Mouse (Mus musculus) kidney, adult 18-20 months (tissue): ENCODE results near the gene Drd5.

ENCODE experiments used
- DNase-seq: peaks from one replicate; pipeline ENCODE4 v3.0.0; 2021

Gene Drd5

DNA sequence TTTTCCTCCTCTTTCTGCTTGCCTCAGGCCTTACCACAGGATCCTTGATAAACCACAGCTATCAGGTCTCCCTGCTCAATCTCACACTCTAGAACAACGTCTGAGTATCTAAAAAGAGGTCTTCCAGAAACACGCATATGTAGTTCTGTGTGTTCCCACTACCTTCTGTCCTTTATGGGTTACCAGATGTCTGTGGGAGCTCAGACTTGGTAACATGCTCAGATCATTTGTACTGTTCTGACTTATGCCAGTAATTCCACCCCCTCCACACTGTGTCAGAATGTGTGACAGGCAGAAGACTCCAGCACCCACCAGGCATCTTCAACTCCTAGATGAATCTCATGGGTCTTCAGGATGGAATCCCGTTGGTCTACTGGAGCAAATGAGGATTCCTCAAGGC is 37.8 kb downstream of the Drd5 start:
- DNase-seq, result no peak

DNA sequence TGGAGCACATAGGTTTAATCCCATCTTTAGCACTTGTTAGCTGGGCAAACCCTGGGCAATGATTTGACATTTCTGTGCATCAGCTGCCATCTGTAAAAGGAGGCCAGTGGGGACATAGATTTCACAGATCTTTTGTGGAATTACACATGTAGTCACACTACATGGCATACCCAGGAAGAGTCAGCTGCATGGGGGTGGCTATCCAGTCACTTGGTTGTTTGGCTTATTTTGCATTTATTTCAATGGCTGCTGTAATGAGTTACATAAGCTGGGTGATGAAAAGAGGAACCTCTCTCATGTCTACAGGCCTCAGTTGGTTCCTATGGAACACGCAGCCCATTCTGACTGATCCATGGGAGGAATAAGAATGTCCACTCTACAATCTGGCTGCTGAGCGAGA is 40.5 kb downstream of the Drd5 start:
- no peak for DNase-seq

DNA sequence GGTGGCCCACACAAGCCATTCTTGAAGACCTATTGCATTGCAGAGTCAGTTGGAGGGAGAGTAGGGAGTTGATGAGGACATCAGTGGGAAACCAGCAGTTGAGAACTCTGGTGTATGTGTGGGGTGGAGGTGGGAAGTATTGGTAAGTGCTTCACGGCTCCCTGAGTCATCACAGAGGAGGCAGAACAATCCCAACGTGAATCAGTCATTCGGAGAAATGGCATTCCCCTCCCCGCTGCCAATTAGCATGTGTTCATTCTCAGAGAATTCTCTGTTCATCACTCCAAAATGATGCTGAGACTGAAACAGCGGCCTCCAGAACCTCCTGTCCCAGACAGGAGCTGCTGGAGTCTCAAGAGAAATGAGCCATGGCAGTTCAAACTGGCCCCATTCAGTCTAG is 45.2 kb downstream of the Drd5 start:
- DNase-seq, result no peak

DNA sequence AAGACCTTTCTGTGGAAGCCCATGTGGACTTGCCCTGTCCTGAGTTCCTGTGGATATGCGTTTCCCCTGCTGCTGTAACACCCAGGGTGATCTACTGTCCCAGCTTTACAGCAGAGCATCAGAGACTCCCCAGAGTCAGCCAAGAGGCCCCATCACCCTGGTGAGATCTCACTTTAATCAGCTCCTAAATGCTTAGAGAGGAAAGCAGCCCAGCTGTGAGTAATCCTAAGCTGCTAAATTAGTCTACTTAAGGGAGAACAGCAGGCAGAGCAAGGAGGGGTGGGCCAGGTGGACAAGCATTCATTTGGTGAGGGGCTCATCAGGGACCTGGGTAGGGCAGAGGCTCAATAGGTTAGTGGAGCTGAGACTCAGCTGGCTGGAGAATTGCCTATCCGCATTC is 46.4 kb downstream of the Drd5 start:
- DNase-seq, result no peak

DNA sequence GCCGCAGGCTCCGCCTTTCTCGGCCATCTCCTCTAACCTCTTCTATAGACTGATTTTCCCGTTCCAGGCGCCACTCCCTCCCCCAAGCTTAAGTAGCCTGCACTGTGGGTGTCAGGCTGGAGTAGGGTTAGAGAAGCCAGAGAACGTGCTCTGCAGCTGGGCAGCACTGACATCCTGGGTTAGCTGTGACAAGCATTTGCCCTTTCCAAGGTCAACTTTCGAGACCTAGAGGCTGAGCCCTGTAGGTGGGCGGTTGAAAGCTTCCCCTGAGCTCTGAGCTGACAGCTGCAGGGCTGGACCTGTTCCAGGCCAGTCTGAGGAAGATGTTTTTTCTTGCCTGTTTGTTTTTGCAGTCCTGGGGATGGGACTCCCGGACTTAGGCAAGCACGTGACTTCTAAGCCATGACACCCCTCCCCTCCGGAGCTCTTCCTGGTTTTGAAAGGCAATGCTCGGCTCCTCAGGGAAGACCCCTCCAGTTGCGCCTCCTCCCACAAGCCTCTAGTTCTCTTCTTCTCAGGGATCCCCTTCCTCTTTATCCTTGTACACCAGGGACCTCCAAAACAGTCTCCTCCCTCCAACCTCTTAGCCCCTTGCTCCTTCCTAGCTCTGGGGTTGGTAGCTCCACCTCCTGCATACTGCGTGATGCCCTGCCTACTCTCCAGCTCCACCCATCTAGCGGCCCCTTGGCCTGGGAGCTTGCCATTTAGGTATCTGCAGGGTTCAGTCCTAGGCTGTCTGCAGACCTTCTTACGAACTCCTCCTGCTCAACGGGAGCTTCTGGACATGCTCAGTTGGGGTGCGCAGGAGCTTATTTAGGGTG is 47.7 kb downstream of the Drd5 start:
- peak; percentile 23 for DNase-seq

DNA sequence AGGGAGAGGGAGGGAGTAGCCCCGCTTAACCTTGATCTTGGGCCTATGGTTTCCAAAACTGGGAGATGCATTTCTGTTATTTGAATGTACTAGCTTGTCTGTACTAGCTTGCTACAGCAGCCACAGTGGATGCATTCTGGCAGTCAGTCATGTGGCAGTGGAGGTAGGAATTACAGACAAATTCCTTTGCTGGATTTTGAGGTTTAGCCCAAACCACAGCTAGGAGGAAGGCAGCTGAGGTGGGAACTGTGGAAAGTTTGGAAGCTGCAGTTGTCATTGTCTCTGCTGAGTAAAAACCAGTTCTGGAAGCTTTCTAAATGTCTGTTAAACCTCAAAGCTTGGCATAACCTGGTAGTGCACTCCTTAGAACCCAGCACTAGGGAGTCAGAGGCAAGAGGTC is 52.1 kb downstream of the Drd5 start:
- no peak for DNase-seq
